Mouse (Mus musculus) forebrain, postnatal 0 days (tissue): ENCODE results near the gene Ambra1. TPM values are rescaled to one million over a fixed set of nuclear protein-coding genes. Genes with fewer than 3 reads are reported as not detected.

Experiments used
- ATAC-seq: fragments of 200-750 bp; cut with Nextera tagmentation; 2 replicates; pipeline ENCODE4 v1.8.0; 2017; ENCODE audit warnings: mild to moderate bottlenecking, moderate library complexity
- DNase-seq: peaks from one replicate; pipeline ENCODE4 v3.0.0-alpha.2; 2015
- H3K27ac ChIP-seq: fragments of 300-500 bp; sonication (generic); 2 replicates; pipeline ENCODE4 v1.5.1; 2014; ENCODE audit warnings: low read depth, mild to moderate bottlenecking, antibody characterized with exemption, low read length, moderate library complexity, mixed read lengths
- H3K27me3 ChIP-seq: fragments of 300-500 bp; sonication (generic); 2 replicates; pipeline ENCODE4 v1.6.1; 2014; ENCODE audit warnings: mild to moderate bottlenecking, low read length, mixed read lengths; ENCODE audit not compliant: insufficient read depth
- H3K36me3 ChIP-seq: fragments of 300-500 bp; sonication (generic); 2 replicates; pipeline ENCODE4 v1.6.1; 2014; ENCODE audit warnings: mild to moderate bottlenecking, moderate library complexity; ENCODE audit not compliant: insufficient read depth
- H3K4me1 ChIP-seq: fragments of 300-500 bp; sonication (generic); 2 replicates; pipeline ENCODE4 v1.6.1; 2014; ENCODE audit warnings: antibody characterized with exemption; ENCODE audit not compliant: insufficient read depth
- H3K4me2 ChIP-seq: fragments of 300-500 bp; sonication (generic); 2 replicates; pipeline ENCODE4 v1.6.1; 2014; ENCODE audit warnings: low read depth, mild to moderate bottlenecking, moderate library complexity
- H3K4me3 ChIP-seq: fragments of 300-500 bp; sonication (generic); 2 replicates; pipeline ENCODE4 v1.5.1; 2014; ENCODE audit warnings: low read depth, low read length, mixed read lengths
- H3K9ac ChIP-seq: fragments of 300-500 bp; sonication (generic); 2 replicates; pipeline ENCODE4 v1.6.1; 2014; ENCODE audit warnings: mild to moderate bottlenecking
- H3K9me3 ChIP-seq: fragments of 300-500 bp; sonication (generic); 2 replicates; pipeline ENCODE4 v1.6.1; 2016; ENCODE audit warnings: low read length
- CTCF ChIP-seq: sonication (generic); IDR thresholded peaks from 2 replicates; pipeline ENCODE4 v1.5.1; 2016; ENCODE audit warnings: antibody characterized with exemption, control low read depth, low read depth
- WGBS: fragments of 180-500 bp; shearing (Covaris S2); extraction: QIAGEN DNeasy Blood & Tissue Kit; methylation state at CpG from one replicate; pipeline ENCODE4 v1.1.7; 2014; 5-methylcytosine and 5-hydroxymethylcytosine counted together
- polyA plus RNA-seq: library from polyadenylated mRNA; unstranded; fragments of >200 nt; fragmentation: Nextera tagmentation; extraction: Ambion mirVana; gene quantifications from 2 replicates; pipeline ENCODE4 v1.2.1, GENCODE M21; 2015
- total RNA-seq: library from RNA; depleted of rRNA; stranded (reverse); fragments of >200 nt; gene quantifications from 2 replicates; pipeline ENCODE4 v1.2.3, GENCODE M21; 2014

Gene Ambra1
- total and polyA plus RNA-seq, 2 experiments from 2014 or later = 17.0 to 47.2 TPM

DNA sequence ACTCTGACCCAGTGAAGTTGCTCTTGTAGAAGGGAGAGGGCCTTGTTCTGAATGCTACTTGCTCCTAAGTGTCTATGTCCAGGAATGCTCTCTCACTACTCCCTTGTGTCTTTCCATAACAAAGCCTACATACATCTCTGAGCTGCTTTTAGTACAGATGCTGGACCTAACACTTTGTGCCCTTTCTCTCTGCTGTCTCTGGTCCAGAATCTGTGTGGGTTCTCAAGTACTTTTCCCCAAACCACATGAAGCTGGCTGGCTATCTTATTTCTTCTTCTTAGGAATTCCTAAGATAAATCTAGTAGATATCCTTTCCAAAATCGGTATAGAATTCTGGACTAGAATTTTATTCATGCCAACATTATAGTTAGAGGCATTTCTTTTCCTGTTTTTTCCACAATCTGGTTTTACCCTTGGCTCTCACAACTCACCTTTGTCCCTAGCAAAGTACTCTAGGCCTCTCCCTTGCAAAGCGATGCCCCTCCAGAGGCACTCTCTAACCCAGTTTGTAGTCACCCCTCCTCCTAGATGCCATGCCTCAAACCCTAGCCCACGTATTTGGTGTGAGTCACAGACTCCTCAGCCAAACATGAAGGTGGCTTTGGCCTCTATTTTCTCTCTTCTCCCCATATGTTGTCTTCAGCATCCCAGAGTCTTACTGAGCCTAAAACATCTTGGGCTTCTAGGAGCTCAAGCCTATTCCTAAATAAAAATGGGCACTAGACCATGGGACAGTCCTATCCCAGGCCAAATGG is 173.4 kb downstream of the Ambra1 start:
- Histone ChIP-seq H3K36me3 (peaks cover 19% of the 10 kb centered on the region), H3K9ac (no peak overlapping the region), H3K27ac (no peak overlapping the region), H3K4me1 (no peaks in the 10 kb centered on the region), H3K4me3 (no peak overlapping the region), H3K4me2 (no peak overlapping the region), H3K27me3 (no peaks in the 10 kb centered on the region), H3K9me3 (no peaks in the 10 kb centered on the region)
- no peak for ATAC-seq
- TF ChIP-seq CTCF = no peak
- DNase-seq = no peak
- 92% methylated on average over 3 of the region's 3 CpGs for WGBS

DNA sequence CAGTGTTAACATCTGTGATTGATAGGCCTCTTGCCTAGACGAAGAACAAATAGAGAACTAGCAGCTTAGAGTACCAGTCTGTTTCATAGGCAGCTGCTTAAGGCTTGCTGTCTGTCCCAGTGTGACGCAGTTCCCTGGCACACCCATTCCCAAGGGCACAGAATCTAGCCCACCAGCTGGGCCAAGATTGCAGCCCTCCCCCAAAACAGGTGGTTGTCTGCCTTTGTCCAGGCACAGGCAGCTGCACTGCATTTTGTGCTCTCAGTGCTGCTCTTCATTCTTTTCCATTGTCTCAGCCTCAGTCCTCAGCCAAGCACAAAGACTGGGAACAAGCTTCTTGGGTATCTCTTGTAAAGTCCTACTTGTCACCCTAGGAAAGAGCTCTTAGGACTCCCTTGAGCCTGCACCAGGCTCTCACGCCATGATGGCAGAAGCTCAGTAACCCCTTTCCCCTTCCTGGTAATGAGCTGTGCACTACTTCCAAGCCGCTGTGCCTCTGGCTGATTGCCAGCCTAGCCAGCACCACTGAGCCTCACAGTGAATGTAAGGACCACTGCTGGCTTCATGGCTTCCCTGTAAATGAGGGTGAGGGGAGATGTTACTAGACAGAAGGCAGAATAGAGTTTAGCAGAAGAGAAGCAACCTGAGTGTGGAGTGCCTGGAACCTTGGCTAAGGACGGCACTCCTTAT is 174.8 kb downstream of the Ambra1 start:
- Histone ChIP-seq H3K36me3 (peaks cover 24% of the 10 kb centered on the region), H3K27ac (peak overlapping the region; percentile 11), H3K27me3 (no peaks in the 10 kb centered on the region), H3K4me2 (no peak overlapping the region), H3K9ac (no peak overlapping the region; the same call in 1 of the 2 replicates), H3K4me3 (no peak overlapping the region), H3K9me3 (no peaks in the 10 kb centered on the region), H3K4me1 (no peaks in the 10 kb centered on the region)
- peak; percentile 85 for ATAC-seq
- TF ChIP-seq CTCF = no peak
- peak; percentile 68 for DNase-seq
- WGBS = 28% methylated on average over 5 of the region's 5 CpGs

DNA sequence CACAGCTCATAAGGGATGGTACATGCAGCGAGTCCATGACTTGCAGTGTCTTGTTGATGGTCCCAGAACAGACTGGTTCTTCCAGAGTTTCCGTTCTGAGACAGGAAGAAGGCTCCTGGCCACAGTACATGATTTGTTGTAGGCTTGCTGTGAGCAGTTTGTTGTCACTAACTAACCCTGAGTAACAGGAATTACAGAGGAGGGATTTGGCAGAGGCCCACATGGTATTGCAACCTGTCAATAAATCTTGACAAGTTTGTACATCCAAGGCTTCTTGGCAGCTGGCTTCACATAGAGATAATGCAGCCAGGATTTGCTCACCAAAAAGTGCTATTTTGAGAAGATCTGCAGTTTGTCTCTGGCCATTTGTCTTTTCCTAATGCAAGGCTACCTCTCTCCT is 176.2 kb downstream of the Ambra1 start:
- WGBS = 84% methylated on average over 2 of the region's 2 CpGs
- Histone ChIP-seq H3K9me3 (no peaks in the 10 kb centered on the region), H3K27me3 (no peaks in the 10 kb centered on the region), H3K4me2 (no peak overlapping the region), H3K36me3 (peaks cover 20% of the 10 kb centered on the region), H3K27ac (no peak overlapping the region), H3K4me3 (no peak overlapping the region), H3K4me1 (no peaks in the 10 kb centered on the region), H3K9ac (no peak overlapping the region)
- ATAC-seq = no peak
- DNase-seq = no peak
- no peak for TF ChIP-seq CTCF

- H3K36me3 ChIP-seq = peaks cover 71% of the 10 kb centered on the region
- no peak overlapping the region for H3K4me2 ChIP-seq
- no peak overlapping the region for H3K9ac ChIP-seq
- no peak for ATAC-seq
- no peaks in the 10 kb centered on the region for H3K9me3 ChIP-seq
- H3K4me1 ChIP-seq = no peaks in the 10 kb centered on the region
- no peak for TF ChIP-seq CTCF
- H3K27me3 ChIP-seq = no peaks in the 10 kb centered on the region
- no peak overlapping the region for H3K27ac ChIP-seq
- WGBS = 82% methylated on average over 3 of the region's 3 CpGs
- no peak for DNase-seq
- H3K4me3 ChIP-seq = no peak overlapping the region
These were observed 182.7 kb downstream of the Ambra1 start for GRCm38 (mm10) chr2:91912616-91913015.

DNA sequence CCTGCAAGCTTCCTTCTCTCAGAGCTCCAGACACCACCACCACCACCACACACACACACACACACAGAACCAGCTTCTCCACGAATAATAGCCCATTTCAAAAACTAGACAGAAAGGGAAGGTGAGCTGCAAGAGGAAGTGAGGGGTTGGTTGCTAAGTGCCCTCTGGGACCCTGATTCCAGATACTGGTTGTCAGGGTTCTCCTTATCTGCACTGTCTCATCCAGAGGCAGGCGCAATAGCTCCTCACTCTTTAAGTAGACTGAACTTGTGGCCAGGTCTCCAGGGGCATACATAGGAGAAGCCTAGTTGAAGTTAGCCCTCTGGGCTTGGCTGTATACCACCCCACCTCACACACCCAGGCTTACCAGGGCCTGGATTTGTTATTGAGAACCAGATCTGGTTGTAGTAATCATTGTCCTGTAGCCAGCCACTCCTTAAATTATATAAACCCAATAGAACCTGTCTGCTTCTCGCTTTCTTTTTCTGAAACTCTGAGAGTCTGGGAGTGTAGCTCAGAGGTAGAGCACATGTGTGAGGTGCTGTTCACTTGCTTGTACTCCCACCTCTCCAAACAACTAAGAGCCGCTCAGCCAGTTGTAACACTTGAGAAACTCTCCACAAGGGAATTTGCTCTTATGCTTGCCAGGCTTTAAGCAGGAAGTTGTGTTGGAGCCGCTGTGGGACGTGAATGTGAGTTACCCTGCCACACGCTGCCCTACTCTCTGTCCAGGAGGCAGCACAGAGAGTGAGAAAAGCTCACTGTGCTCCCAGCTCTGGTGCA is 183.6 kb downstream of the Ambra1 start:
- no peaks in the 10 kb centered on the region for H3K4me1 ChIP-seq
- WGBS = 88% methylated on average over 7 of the region's 7 CpGs
- no peaks in the 10 kb centered on the region for H3K9me3 ChIP-seq
- H3K27ac ChIP-seq = no peak overlapping the region
- TF ChIP-seq CTCF = no peak
- H3K4me2 ChIP-seq = no peak overlapping the region
- DNase-seq (no peak), ATAC-seq (no peak)
- no peaks in the 10 kb centered on the region for H3K27me3 ChIP-seq
- no peak overlapping the region for H3K9ac ChIP-seq
- peaks cover 80% of the 10 kb centered on the region for H3K36me3 ChIP-seq
- no peak overlapping the region for H3K4me3 ChIP-seq

- no peaks in the 10 kb centered on the region; the same call in 1 of the 2 replicates for H3K4me1 ChIP-seq
- TF ChIP-seq CTCF = no peak
- DNase-seq (no peak), ATAC-seq (no peak)
- H3K4me2 ChIP-seq = no peak overlapping the region
- 93% methylated on average over 7 of the region's 7 CpGs for WGBS
- H3K9ac ChIP-seq = no peak overlapping the region
- peaks cover 67% of the 10 kb centered on the region for H3K36me3 ChIP-seq
- no peak overlapping the region for H3K27ac ChIP-seq
- H3K4me3 ChIP-seq = no peak overlapping the region
- no peaks in the 10 kb centered on the region for H3K9me3 ChIP-seq
- H3K27me3 ChIP-seq = no peaks in the 10 kb centered on the region
These were observed 186.5 kb downstream of the Ambra1 start for GRCm38 (mm10) chr2:91916346-91916977.
